Mouse (Mus musculus) left cerebral cortex, adult 18-20 months (tissue): ENCODE data around the gene Il12rb2. TPM values are rescaled to one million over a fixed set of nuclear protein-coding genes. Genes with fewer than 3 reads are reported as not detected.
A peak's percentile ranks its signal among the peaks of the same experiment; 100 is the strongest.

Experiments
- DNase-seq, 2 experiments: peaks; one replicate each; pipeline ENCODE4 v3.0.0; 2021 to 2022; ENCODE audit warnings: low spot score in 2 of 2, mixed read lengths in 1 of 2
- total RNA-seq, 2 experiments: library from RNA; stranded (reverse); gene quantifications; 2 replicates each; pipeline ENCODE4 v1.2.3; 2021

Gene Il12rb2
- total RNA-seq, 2 experiments from 2014 or later = not detected

GRCm38 (mm10) chr6:67296126-67296525, 79.9 kb downstream of the Il12rb2 start:
- no peak for DNase-seq

DNA sequence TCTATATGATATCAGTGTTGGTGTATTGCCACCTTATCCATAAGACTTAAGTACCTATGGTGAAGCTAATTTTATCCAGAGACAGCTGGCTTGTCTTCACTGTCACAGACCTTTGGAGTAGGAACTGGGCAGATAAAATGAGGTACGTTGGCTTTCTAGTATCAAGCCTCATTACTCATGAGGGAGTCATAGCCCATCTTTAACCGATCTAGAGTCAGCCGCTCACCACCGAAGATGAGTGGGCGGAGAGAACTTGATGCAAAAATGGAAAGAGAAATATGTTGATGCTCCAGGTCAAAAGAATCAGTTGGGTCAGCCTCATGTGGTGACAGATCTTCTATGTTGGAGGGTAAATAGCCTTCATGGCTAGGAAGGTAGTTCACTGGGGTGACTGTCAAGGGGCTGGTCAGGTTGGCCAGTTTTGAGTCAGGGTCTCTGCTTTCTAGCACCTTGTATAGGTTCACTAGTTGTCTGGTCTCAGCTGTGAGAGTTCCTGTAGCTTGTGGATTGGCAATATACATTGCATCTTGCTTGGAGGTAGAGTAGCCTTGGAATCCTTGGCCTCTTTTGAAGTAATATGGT, 83.9 kb downstream of the Il12rb2 start:
- DNase-seq = no peak

DNA sequence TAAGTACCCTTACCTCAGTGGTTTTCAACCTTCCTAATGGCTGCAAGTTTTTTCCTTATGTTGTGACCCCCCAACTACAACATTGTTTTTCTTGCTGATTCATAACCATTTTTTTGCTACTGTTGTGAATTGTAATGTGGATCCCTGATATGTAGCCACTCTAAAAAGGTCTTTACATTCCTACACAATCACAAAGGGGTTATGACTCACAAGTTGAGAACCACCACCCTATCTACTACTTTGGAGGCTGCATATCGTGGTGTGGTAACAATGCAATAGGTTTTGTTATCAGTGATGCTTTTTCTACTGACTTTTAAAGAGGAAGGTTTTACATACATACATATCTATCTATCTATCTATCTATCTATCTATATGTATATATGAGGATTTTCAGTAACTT, 93.1 kb downstream of the Il12rb2 start:
- DNase-seq = no peak

DNA sequence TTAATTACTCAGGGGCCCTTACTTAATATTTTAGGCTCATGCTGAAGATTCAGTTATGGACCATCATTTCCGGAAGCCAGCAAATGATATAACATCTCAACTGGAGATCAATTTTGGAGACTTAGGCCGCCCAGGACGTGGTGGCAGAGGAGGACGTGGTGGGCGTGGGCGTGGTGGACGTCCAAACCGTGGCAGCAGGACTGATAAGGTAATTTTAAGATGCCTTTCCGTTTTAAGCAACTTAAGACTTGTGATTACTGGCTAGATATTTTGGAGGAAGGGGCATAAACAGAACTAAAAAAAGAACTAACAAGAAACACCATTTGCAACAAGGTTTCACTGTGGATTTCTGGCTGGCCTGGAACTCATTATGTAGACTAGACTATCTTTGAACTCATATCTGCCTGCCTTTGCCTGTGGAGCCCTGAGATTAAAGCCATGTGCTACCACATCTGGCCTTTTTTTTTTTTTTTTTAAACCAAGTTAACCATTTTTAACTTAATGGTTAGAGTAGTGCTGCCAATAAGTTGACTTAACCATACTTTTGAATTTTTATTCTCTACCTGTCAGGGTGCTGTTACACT, 94.3 kb downstream of the Il12rb2 start:
- DNase-seq = no peak

DNA sequence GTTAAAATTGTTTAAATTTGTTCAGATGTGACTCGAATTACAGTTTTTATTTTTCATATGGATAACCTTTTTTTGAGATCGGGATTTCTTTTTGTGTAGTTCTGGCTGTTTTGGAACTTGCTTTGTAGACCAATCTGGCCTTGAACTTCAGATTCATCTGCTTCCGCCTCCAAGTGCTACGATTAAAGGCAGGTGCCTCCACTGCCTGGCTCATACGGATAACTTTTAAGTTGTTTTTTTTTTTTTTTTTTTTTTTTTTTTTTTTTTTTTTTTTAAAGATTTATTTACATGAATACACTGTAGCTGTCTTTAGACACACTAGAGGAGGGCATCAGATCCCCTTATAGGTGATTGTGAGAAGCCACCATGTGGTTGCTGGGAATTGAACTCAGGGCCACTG, 98.0 kb downstream of the Il12rb2 start:
- DNase-seq = no peak

DNA sequence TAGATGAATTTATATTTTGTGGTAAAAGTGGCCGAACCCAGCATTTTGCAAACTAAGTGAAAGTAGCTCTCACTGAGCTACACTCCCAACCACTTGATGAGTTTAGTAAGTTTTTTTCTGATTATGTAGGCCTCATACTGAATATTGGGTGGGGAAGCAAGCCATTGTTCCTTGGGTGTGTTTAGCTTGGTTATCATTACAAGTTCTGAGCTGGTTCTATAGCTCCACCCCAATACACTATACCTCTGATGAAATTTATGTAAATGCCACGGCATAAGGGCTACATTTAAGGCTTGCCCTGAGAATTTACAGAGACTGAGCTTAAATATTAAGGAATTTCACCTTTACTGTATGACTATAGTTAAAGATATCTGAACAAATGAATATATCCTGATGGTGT, 106.5 kb downstream of the Il12rb2 start:
- no peak for DNase-seq

GRCm38 (mm10) chr6:67268983-67269382, 107.0 kb downstream of the Il12rb2 start:
- no peak for DNase-seq

- no peak for DNase-seq
Measured at GRCm38 (mm10) chr6:67268245-67268612, 107.8 kb downstream of the Il12rb2 start.

- peak; percentile 6 to 25 for DNase-seq
Measured at GRCm38 (mm10) chr6:67267408-67268244, 108.4 kb downstream of the Il12rb2 start.

DNA sequence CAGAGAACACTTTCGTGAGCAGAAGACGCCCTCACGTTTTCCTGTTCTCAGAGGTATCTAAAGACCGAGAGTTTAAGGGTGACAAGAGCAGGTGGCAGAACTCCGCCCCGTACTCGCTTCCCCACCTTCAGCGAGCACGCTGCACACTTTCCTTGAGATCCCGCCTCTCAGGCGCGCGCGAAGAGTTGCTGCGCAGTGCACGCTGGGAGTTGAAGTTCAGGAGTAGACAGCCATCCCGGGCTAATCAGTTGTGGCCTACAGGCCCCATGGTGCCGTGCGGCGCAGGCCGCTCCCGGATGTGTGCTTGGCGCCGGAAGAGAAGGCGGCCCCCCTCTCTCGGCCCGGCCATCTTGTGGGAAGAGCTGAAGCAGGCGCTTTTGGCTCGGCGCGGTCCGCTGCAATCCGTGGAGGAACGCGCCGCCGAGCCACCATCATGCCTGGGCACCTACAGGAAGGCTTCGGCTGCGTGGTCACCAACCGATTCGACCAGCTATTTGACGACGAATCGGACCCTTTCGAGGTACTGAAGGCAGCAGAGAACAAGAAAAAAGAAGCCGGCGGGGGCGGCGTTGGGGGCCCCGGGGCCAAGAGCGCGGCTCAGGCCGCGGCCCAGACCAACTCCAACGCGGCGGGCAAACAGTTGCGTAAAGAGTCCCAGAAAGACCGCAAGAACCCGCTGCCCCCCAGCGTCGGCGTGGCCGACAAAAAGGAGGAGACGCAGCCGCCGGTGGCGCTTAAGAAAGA, 109.2 kb downstream of the Il12rb2 start:
- peak; percentile 95 to 98 for DNase-seq

DNA sequence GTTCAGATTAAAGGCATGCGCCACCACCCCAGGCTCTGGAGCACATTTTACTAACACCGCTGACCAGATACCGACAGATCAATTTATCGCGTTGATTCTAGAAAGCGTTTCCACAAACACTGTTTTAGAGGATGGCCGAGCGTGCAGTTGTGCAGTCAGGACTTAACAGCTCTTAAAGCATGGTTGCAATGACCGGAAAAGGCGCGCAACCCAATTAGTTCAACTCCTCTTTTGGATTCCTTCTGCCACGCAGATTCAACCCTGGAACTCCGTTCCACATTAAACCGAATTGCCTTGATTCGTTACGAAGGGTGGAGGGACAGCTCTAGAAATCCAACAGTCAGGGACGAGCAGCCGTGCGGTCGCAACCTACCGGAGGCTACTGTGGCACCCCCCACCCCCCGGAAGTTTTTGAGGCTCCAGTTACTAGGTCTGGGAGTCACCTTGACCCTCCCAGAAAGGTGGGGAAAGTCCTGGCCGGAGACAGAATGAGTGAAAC, 109.8 kb downstream of the Il12rb2 start:
- peak in 1 of 2 experiments; percentile 10 for DNase-seq

DNA sequence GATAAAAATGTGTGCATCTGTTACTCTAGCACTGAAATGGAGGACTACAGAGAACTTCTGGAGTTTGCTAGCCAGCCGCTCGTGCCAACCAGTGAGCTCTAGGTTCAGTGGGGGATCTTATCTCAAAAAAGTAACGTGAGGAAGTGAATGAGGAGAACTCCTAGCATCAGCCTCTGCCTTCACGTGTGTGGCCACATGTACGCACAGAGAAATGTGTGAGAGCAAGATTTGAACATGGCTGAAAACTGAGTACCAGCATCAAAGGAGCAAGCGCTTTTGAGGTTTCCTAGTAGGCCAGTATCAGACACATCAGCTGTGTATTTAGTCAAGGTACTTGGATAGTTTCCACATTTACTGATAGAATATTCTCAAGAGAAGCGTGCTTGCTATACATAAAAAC, 111.1 kb downstream of the Il12rb2 start:
- no peak for DNase-seq

DNA sequence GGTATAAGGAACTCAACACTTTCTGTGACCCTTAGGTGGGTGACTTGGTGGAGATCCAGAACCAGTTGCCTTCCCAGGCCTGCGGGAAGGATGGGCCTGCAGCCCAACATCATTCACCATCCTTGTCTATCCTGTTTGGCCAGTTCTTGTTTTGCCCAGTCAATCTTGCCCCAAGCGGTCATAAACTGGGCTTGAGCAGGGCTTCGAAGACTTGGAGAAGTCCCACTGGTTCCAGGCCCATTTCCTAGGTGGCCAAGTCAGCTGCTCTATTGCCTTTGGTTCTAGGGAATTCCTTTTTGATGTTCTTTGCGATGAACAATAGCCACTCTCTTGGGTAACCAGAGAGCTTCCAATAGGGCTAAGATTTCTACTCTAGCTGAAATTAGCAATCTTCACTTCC, 124.9 kb downstream of the Il12rb2 start:
- no peak for DNase-seq

DNA sequence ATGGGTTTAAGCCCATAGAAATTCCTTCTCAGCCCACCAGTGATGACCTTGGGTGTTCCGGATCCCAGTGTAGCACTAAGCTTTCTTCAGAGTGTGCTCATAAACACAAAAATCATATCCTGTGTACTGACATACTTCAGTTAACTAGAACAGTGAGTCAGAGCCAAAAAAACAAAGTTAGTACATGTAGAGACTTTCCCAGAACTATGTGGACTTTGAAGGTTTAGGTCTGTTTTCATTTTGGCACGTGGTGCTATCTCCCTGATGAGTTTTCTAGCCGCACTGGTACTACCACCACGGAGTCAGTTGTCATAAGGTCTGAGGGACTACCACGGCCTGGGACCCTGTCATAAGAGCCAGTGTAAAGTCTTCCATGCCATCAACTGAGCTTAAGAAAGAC, 131.5 kb downstream of the Il12rb2 start:
- DNase-seq = no peak

GRCm38 (mm10) chr6:67243765-67244420, 132.1 kb downstream of the Il12rb2 start:
- no peak for DNase-seq

Other genes starting within 250 kb of the Il12rb2 start
- gene Serbp1, start 138.0 kb downstream of the Il12rb2 start, total RNA-seq = 100 to 1,000 TPM; 189 to 200 TPM
- not detected for gene Il23r, start 115.7 kb upstream of the Il12rb2 start, total RNA-seq
- gene Tacstd2, start 159.6 kb upstream of the Il12rb2 start, total RNA-seq = under 1 TPM in 1 of 2 experiments, not detected in 1; 0.21 TPM